Mouse (Mus musculus) monocyte, adult 5-6 weeks (primary cell): Measurements from ENCODE around the gene Dcun1d3. TPM values are rescaled to one million over a fixed set of nuclear protein-coding genes. Genes with fewer than 3 reads are reported as not detected.

Source experiments
- ATAC-seq: fragments of 153-309, 156-312 bp; replicated peaks from 2 replicates; pipeline ENCODE4 v1.8.0; 2017; ENCODE audit warnings: mild to moderate bottlenecking; ENCODE audit not compliant: low TSS enrichment, insufficient number of reproducible peaks, severe bottlenecking, poor library complexity, low FRiP score
- total RNA-seq: library from RNA; stranded (forward); fragments of 200-1000, 200-491, 200-594 nt; gene quantifications from 3 replicates; pipeline ENCODE4 v1.2.3, GENCODE M21; 2017

The Dcun1d3 gene
- total RNA-seq, 1 experiment from 2014 or later = 11.6 TPM

- no peak for ATAC-seq
Observed at GRCm38 (mm10) chr7:119880345-119880744, 15.8 kb downstream of the Dcun1d3 start.

- no peak for ATAC-seq
Observed at GRCm38 (mm10) chr7:119879171-119879570, 16.9 kb downstream of the Dcun1d3 start.

- ATAC-seq = no peak
Observed at GRCm38 (mm10) chr7:119875776-119876440, 20.2 kb downstream of the Dcun1d3 start.

- ATAC-seq = no peak
Observed at GRCm38 (mm10) chr7:119873050-119873449, 23.0 kb downstream of the Dcun1d3 start.

- ATAC-seq = no peak
Observed at GRCm38 (mm10) chr7:119872204-119872603, 23.9 kb downstream of the Dcun1d3 start.

- no peak for ATAC-seq
Observed at GRCm38 (mm10) chr7:119866136-119866535, 30.0 kb downstream of the Dcun1d3 start.

- ATAC-seq = no peak
Observed at GRCm38 (mm10) chr7:119864500-119864899, 31.6 kb downstream of the Dcun1d3 start.

- ATAC-seq = no peak
Observed at GRCm38 (mm10) chr7:119862167-119862566, 33.9 kb downstream of the Dcun1d3 start.

- no peak for ATAC-seq
Observed at GRCm38 (mm10) chr7:119861335-119862091, 34.6 kb downstream of the Dcun1d3 start.

- no peak for ATAC-seq
Observed at GRCm38 (mm10) chr7:119860971-119861334, 35.1 kb downstream of the Dcun1d3 start.

- no peak for ATAC-seq
Observed at GRCm38 (mm10) chr7:119860554-119860953, 35.5 kb downstream of the Dcun1d3 start.

- ATAC-seq = no peak
Observed at GRCm38 (mm10) chr7:119860116-119860515, 36.0 kb downstream of the Dcun1d3 start.

GRCm38 (mm10) chr7:119859476-119859875, 36.6 kb downstream of the Dcun1d3 start:
- no peak for ATAC-seq

GRCm38 (mm10) chr7:119855031-119855430, 41.1 kb downstream of the Dcun1d3 start:
- no peak for ATAC-seq

- ATAC-seq = no peak
Observed at GRCm38 (mm10) chr7:119854362-119854761, 41.7 kb downstream of the Dcun1d3 start.

GRCm38 (mm10) chr7:119853186-119853585, 42.9 kb downstream of the Dcun1d3 start:
- no peak for ATAC-seq

- ATAC-seq = no peak
Observed at GRCm38 (mm10) chr7:119852494-119852893, 43.6 kb downstream of the Dcun1d3 start.

- no peak for ATAC-seq
Observed at GRCm38 (mm10) chr7:119850737-119851136, 45.4 kb downstream of the Dcun1d3 start.

- ATAC-seq = peak; percentile 43; the same call in 1 of the 2 replicates
Observed at GRCm38 (mm10) chr7:119849096-119849495, 47.0 kb downstream of the Dcun1d3 start.

GRCm38 (mm10) chr7:119847396-119847795, 48.7 kb downstream of the Dcun1d3 start:
- no peak for ATAC-seq
